Mouse (Mus musculus): ENCODE results near the gene Rassf2. TPM values are rescaled to one million over a fixed set of nuclear protein-coding genes. Genes with fewer than 3 reads are reported as not detected.

Rassf2 gene
- polyA plus RNA-seq (2017; shearing (Covaris generic)) = 97.5 TPM

GRCm38 (mm10) chr2:132029646-132030417 lies at the start of gene Rassf2:
Gene Rassf2, minus strand, starts transcription at chr2:132030258.

GRCm38 (mm10) chr2:131950598-131951095 lies 79.4 kb downstream of the Rassf2 start, which contains the start of gene Prnd:
Gene Prnd, plus strand, starts transcription at chr2:131950861.

Other genes with a start within 250 kb of the Rassf2 start
- gene Erv3, start 170.5 kb downstream of the Rassf2 start, polyA plus RNA-seq (2017; shearing (Covaris generic)) = not detected
- gene Prnp, start 120.3 kb downstream of the Rassf2 start, polyA plus RNA-seq (2017; shearing (Covaris generic)) = 33.0 TPM
- gene Prn, start 120.3 kb downstream of the Rassf2 start, polyA plus RNA-seq (2017; shearing (Covaris generic)) = not detected
- 0.23 TPM for gene Prnd, start 79.4 kb downstream of the Rassf2 start, polyA plus RNA-seq (2017; shearing (Covaris generic))
- gene Slc23a2, start 114.8 kb upstream of the Rassf2 start, polyA plus RNA-seq (2017; shearing (Covaris generic)) = 34.7 TPM
- gene Tmem230, start 217.5 kb upstream of the Rassf2 start, polyA plus RNA-seq (2017; shearing (Covaris generic)) = 61.5 TPM
- gene Pcna, start 223.1 kb upstream of the Rassf2 start, polyA plus RNA-seq (2017; shearing (Covaris generic)) = 175 TPM
- 29.6 TPM for gene Cds2, start 232.9 kb upstream of the Rassf2 start, polyA plus RNA-seq (2017; shearing (Covaris generic))

All from activated CD4-positive, CD25-positive, alpha-beta regulatory T cell, adult 9 weeks (primary cell).